Mouse (Mus musculus): Measurements from ENCODE around the gene Slc7a10. TPM values are rescaled to one million over a fixed set of nuclear protein-coding genes. Genes with fewer than 3 reads are reported as not detected.
"Not testable (repeated sequence)": the region's sequence is repeated elsewhere in the genome, so short reads cannot be mapped to it uniquely, and the experiment has no call there.

Slc7a10 gene
- total and polyA plus RNA-seq, 3 experiments: 0.60 to 2.9 (median 0.77) TPM

DNA sequence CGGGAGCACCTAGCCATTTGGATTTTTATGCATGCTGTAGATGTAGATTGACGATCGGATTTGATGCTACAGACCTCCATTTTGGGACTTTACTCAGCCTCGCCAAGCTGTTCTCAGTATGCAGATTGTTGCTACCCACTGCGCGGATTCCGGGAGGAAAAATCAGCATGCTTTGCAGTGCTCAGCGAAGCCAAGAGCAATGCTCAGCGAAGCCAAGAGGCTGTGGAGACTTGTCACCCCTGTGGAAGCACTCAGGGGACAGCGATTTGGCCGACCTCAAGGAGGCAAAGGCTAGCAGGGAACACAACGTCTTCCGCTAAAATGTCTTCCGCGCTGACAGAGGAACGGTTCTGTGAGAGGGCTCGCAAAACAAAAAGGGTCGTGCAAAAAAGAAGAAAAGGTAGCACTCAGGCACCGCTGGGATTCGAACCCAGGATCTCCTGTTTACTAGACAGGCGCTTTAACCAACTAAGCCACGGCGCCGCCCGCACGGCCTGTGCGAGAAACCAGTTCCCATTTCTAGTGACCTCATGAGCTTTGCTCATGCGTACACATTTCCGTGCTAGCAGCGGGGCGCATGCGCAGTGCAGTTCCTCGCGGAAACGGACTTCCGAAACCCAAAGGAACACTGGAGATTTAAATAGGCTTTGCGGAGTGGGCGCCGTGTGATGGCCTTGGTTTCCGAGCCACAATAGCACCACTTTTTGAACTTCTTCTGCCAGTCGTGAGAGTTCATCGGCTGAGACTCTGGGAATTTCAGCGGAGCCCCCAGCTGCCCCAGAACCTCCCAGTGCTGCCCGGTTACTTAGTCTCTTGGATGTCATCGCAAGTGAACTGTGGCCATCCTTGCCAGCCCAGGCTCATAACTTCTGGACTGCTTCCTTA lies 48.4 kb downstream of the Slc7a10 start:
- peak; percentile 96 to 97 for DNase-seq
- H3K4me3 ChIP-seq: peak overlapping the region; percentile 69
- H3K27me3 ChIP-seq (ENCODE audit: control insufficient read depth, insufficient read depth, low read length): no peaks in the 10 kb centered on the region
- no peaks in the 10 kb centered on the region; the same call in 1 of the 2 replicates for H3K79me2 ChIP-seq (replicated peaks; ENCODE audit: control insufficient read depth, insufficient read depth, low read length)
- H3K27ac ChIP-seq: peak overlapping the region; percentile 91
- under 1% methylated on average over 45 of the region's 45 CpGs for WGBS
- no peaks in the 10 kb centered on the region for H3K36me3 ChIP-seq (ENCODE audit: control insufficient read depth, insufficient read depth, low read length)
- TF ChIP-seq POLR2A (IDR thresholded peaks at IDR 0.05; ENCODE audit: insufficient read depth, low read depth, low read length): peak; percentile 77
- no peak for TF ChIP-seq CTCF (IDR thresholded peaks at IDR 0.05)
- peak; percentile 66; the same call in 1 of the 2 replicates for TF ChIP-seq EP300 (IDR thresholded peaks at IDR 0.05; ENCODE audit: insufficient read depth, low read depth, low read length)
- H3K4me1 ChIP-seq (ENCODE audit: control insufficient read depth, insufficient read depth, low read length): peaks cover 1% of the 10 kb centered on the region; the same call in 1 of the 2 replicates
- intact Hi-C loops (cut with DNase I): loop anchor here (5.0 kb wide), 2 partner anchors 83 to 98 kb away; partner anchors contain the start of genes Gpatch1 and Rhpn2
- peak overlapping the region; percentile 63 for H3K9ac ChIP-seq (ENCODE audit: low read depth, low read length)

DNA sequence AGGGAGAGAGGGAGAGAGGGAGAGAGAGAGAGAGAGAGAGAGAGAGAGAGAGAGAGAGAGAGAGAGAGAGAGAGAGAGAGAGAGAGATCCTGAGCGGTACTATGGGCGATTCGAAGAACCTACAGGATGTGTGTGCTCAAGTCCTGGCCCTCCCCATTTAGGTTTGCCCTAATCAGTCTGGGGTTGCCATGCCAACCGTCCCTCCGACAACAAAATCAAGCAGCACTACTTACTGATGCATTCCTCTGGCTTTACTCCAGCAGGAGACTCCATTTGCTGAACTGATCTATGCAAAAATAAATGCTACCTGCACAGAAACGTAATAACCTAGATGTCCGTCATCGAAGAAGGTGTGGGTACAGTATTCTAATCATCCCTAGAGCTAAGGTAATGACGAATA lies 49.1 kb downstream of the Slc7a10 start:
- peak; percentile 41 to 56 for DNase-seq
- intact Hi-C loops (cut with DNase I): no loop called here
- peak overlapping the region; percentile 54 for H3K9ac ChIP-seq (ENCODE audit: low read depth, low read length)

DNA sequence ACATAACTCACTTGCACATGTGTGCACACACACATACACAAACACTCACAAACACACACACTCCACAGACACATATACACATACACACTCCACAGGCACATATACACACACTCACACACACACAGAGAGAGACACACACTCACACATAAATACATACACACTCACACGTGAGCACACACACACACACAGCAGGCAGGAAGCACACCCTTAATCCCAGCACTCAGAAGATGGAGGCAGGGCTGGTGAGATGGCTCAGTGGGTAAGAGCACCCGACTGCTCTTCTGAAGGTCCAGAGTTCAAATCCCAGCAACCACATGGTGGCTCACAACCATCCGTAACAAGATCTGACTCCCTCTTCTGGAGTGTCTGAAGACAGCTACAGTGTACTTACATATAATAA lies 51.8 kb downstream of the Slc7a10 start:
- WGBS: 54% methylated on average over 3 of the region's 3 CpGs
- H3K9ac ChIP-seq (ENCODE audit: low read depth, low read length); H3K27ac ChIP-seq; H3K36me3 ChIP-seq (ENCODE audit: control insufficient read depth, insufficient read depth, low read length); H3K4me3 ChIP-seq; H3K27me3 ChIP-seq (ENCODE audit: control insufficient read depth, insufficient read depth, low read length); H3K4me1 ChIP-seq (ENCODE audit: control insufficient read depth, insufficient read depth, low read length); H3K79me2 ChIP-seq (replicated peaks; ENCODE audit: control insufficient read depth, insufficient read depth, low read length); DNase-seq; intact Hi-C loops (cut with DNase I): not testable (repeated sequence)

More for the DNA sequence above, 49.1 kb downstream of the Slc7a10 start:
- WGBS: 21% methylated on average over 9 of the region's 9 CpGs
- Histone ChIP-seq H3K79me2 (replicated peaks; ENCODE audit: control insufficient read depth, insufficient read depth, low read length) (no peaks in the 10 kb centered on the region; the same call in 1 of the 2 replicates), H3K36me3 (ENCODE audit: control insufficient read depth, insufficient read depth, low read length) (no peaks in the 10 kb centered on the region), H3K4me3 (peak overlapping the region; percentile 47), H3K27ac (peak overlapping the region; percentile 68), H3K27me3 (ENCODE audit: control insufficient read depth, insufficient read depth, low read length) (no peaks in the 10 kb centered on the region; the same call in 1 of the 2 replicates), H3K4me1 (ENCODE audit: control insufficient read depth, insufficient read depth, low read length) (peaks cover 1% of the 10 kb centered on the region; the same call in 1 of the 2 replicates)
- TF ChIP-seq CTCF (IDR thresholded peaks at IDR 0.05): no peak
- TF ChIP-seq POLR2A (IDR thresholded peaks at IDR 0.05; ENCODE audit: insufficient read depth, low read depth, low read length): no peak
- no peak for TF ChIP-seq EP300 (IDR thresholded peaks at IDR 0.05; ENCODE audit: insufficient read depth, low read depth, low read length)

Other genes starting within 250 kb of the Slc7a10 start
- gene Cebpg, start 129.8 kb upstream of the Slc7a10 start, total RNA-seq (2021): 10 to 100 TPM; 21.9 to 26.1 TPM
- gene Cebpg, start 129.8 kb upstream of the Slc7a10 start, polyA plus RNA-seq (2012; rRNA removed): 6.0 and 8.1 TPM in 2 replicates
- gene Cebpa, start 67.1 kb upstream of the Slc7a10 start, total RNA-seq (2021): 1 to 10 TPM; 7.3 to 7.8 TPM
- 8.6 and 16.5 TPM in 2 replicates for gene Cebpa, start 67.1 kb upstream of the Slc7a10 start, polyA plus RNA-seq (2012; rRNA removed)
- 1 to 10 TPM; 6.7 to 7.4 TPM for gene Lrp3, start 29.1 kb downstream of the Slc7a10 start, total RNA-seq (2021)
- 9.4 and 10.7 TPM in 2 replicates for gene Lrp3, start 29.1 kb downstream of the Slc7a10 start, polyA plus RNA-seq (2012; rRNA removed)
- 10 to 100 TPM; 11.6 to 12.5 TPM for gene Gpatch1, start 132.1 kb downstream of the Slc7a10 start, total RNA-seq (2021)
- 3.9 and 5.3 TPM in 2 replicates for gene Gpatch1, start 132.1 kb downstream of the Slc7a10 start, polyA plus RNA-seq (2012; rRNA removed)
- 1 to 10 TPM; 3.1 to 4.2 TPM for gene Rhpn2, start 147.8 kb downstream of the Slc7a10 start, total RNA-seq (2021)
- gene Rhpn2, start 147.8 kb downstream of the Slc7a10 start, polyA plus RNA-seq (2012; rRNA removed): 3.0 and 4.3 TPM in 2 replicates
- gene Faap24, start 210.5 kb downstream of the Slc7a10 start, total RNA-seq (2021): 1 to 10 TPM; 1.9 to 2.3 TPM
- 1.2 and 1.4 TPM in 2 replicates for gene Faap24, start 210.5 kb downstream of the Slc7a10 start, polyA plus RNA-seq (2012; rRNA removed)
- gene Cep89, start 210.7 kb downstream of the Slc7a10 start, total RNA-seq (2021): 10 to 100 TPM; 12.6 to 13.9 TPM
- gene Cep89, start 210.7 kb downstream of the Slc7a10 start, polyA plus RNA-seq (2012; rRNA removed): 17.4 and 21.3 TPM in 2 replicates

Data from heart, adult 2 months (tissue).